Mouse (Mus musculus): ENCODE data around the gene Ptgfrn. TPM values are rescaled to one million over a fixed set of nuclear protein-coding genes. Genes with fewer than 3 reads are reported as not detected.
A peak's percentile ranks its signal among the peaks of the same experiment; 100 is the strongest.

Gene Ptgfrn
- polyA plus RNA-seq, 1 experiment from 2014 or later = 10.5 TPM

DNA sequence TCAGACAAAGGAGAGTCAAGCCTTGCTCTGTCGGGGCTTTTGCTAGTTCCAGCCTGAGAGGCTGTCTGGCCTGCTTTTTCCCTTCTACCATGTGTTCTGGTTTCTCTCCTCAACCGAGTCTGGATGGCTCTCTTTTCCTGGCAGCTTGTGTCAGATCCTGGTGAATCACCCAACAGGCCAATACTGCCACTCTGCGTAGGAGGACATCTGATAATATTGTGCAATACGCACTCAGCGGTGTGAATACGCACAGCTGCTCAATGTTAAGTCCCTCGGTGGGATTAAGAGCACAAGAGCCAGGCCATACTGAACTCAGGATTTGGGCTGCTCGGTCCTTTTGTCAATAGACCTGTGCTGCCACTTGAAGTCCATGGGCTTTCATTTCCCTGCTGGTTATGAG is 31.8 kb upstream of the Ptgfrn start:
- Histone ChIP-seq H3K9ac (replicated peaks; ENCODE audit: low read depth, low read length) (no peak overlapping the region), H3K4me2 (replicated peaks; ENCODE audit: low read depth, low read length) (no peak overlapping the region), H3K36me3 (ENCODE audit: control insufficient read depth, insufficient read depth, low read length) (no peaks in the 10 kb centered on the region), H3K4me3 (ENCODE audit: low read depth, low read length) (no peak overlapping the region), H3K9me3 (ENCODE audit: control insufficient read depth, low read depth, low read length) (no peaks in the 10 kb centered on the region), H3K27ac (ENCODE audit: low read length) (no peak overlapping the region), H3K27me3 (ENCODE audit: control insufficient read depth, insufficient read depth, low read length) (no peaks in the 10 kb centered on the region), H3K4me1 (ENCODE audit: control insufficient read depth, insufficient read depth, low read length) (no peaks in the 10 kb centered on the region)
- no peak for ATAC-seq (ENCODE audit: insufficient number of reproducible peaks, insufficient read depth, low FRiP score, low read depth)
- 72% methylated on average over 8 of the region's 8 CpGs for WGBS

DNA sequence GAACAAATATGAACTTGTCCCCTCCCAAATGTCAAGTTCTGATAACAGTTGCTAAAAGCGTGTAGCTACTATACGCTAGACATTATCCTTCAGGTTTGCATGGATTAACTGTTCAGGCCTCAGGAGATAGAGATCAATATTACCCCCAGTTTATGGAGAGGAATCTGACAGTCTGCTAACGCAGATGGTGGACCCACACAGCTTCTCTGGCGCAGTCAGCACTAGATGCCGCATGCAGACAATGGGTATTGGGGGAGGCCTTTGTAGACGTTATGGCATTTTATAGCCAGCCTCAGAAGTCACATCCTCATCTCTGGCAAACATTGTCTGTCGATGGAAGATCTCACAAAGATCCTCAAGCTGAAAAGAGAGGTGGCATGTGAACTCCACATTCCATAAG is 29.9 kb upstream of the Ptgfrn start:
- no peak overlapping the region for H3K27ac ChIP-seq (ENCODE audit: low read length)
- no peak overlapping the region for H3K4me2 ChIP-seq (replicated peaks; ENCODE audit: low read depth, low read length)
- WGBS = 80% methylated on average over 7 of the region's 7 CpGs
- H3K9me3 ChIP-seq (ENCODE audit: control insufficient read depth, low read depth, low read length) = no peaks in the 10 kb centered on the region
- no peaks in the 10 kb centered on the region for H3K27me3 ChIP-seq (ENCODE audit: control insufficient read depth, insufficient read depth, low read length)
- H3K4me1 ChIP-seq (ENCODE audit: control insufficient read depth, insufficient read depth, low read length) = no peaks in the 10 kb centered on the region
- no peaks in the 10 kb centered on the region for H3K36me3 ChIP-seq (ENCODE audit: control insufficient read depth, insufficient read depth, low read length)
- ATAC-seq (ENCODE audit: insufficient number of reproducible peaks, insufficient read depth, low FRiP score, low read depth) = no peak
- no peak overlapping the region for H3K4me3 ChIP-seq (ENCODE audit: low read depth, low read length)
- H3K9ac ChIP-seq (replicated peaks; ENCODE audit: low read depth, low read length) = no peak overlapping the region

DNA sequence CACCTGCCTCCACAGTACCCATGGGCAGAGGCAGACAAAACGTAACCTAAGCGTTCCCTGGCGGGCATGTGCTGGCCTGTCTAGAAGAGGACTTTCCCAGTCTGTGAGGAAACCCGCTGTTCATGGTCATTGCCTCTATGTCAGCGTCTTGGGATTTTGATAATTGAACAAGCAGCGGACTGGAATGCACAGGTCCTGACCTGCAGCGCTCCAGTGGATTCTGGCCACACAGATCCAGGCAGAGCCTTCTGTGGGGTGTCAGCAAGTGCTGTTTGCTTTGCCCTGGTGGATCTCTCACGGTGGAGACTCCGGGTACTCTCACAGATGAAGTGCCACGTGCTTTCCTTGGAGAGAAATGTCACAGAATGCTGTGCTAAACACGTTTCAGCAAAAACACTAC is 26.4 kb upstream of the Ptgfrn start:
- Histone ChIP-seq H3K4me3 (ENCODE audit: low read depth, low read length) (no peak overlapping the region), H3K27me3 (ENCODE audit: control insufficient read depth, insufficient read depth, low read length) (no peaks in the 10 kb centered on the region), H3K27ac (ENCODE audit: low read length) (no peak overlapping the region), H3K9ac (replicated peaks; ENCODE audit: low read depth, low read length) (no peak overlapping the region), H3K4me2 (replicated peaks; ENCODE audit: low read depth, low read length) (no peak overlapping the region), H3K9me3 (ENCODE audit: control insufficient read depth, low read depth, low read length) (no peaks in the 10 kb centered on the region), H3K4me1 (ENCODE audit: control insufficient read depth, insufficient read depth, low read length) (no peaks in the 10 kb centered on the region), H3K36me3 (ENCODE audit: control insufficient read depth, insufficient read depth, low read length) (no peaks in the 10 kb centered on the region)
- 31% methylated on average over 11 of the region's 11 CpGs for WGBS
- no peak for ATAC-seq (ENCODE audit: insufficient number of reproducible peaks, insufficient read depth, low FRiP score, low read depth)

DNA sequence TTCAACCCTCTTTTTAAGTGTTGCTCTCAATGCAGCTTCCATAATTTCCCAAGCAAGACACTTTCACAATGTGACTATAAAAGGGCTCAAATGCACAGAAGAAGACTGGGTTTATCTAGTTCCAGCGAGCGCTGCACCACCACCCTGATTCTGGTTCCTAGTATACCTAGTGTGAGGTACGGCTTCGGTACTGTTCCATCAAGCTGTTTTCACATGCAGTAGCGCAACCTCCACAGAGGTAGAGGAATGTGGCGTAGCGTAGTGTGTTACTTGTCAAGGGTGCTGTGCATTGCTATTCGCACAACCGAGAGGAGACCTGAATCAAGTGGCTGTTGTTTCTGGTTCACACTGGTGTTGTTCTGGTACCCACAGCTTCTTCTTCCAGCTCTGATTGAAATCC is 24.8 kb upstream of the Ptgfrn start:
- no peak for ATAC-seq (ENCODE audit: insufficient number of reproducible peaks, insufficient read depth, low FRiP score, low read depth)
- H3K4me2 ChIP-seq (replicated peaks; ENCODE audit: low read depth, low read length) = no peak overlapping the region
- no peaks in the 10 kb centered on the region for H3K36me3 ChIP-seq (ENCODE audit: control insufficient read depth, insufficient read depth, low read length)
- WGBS = 94% methylated on average over 9 of the region's 9 CpGs
- no peaks in the 10 kb centered on the region for H3K27me3 ChIP-seq (ENCODE audit: control insufficient read depth, insufficient read depth, low read length)
- 0 out of 2 replicates have a peak, but pooled peaks cover 4% of the 10 kb centered on the region for H3K4me1 ChIP-seq (ENCODE audit: control insufficient read depth, insufficient read depth, low read length)
- H3K9me3 ChIP-seq (ENCODE audit: control insufficient read depth, low read depth, low read length) = no peaks in the 10 kb centered on the region
- no peak overlapping the region for H3K27ac ChIP-seq (ENCODE audit: low read length)
- no peak overlapping the region for H3K4me3 ChIP-seq (ENCODE audit: low read depth, low read length)
- no peak overlapping the region for H3K9ac ChIP-seq (replicated peaks; ENCODE audit: low read depth, low read length)

DNA sequence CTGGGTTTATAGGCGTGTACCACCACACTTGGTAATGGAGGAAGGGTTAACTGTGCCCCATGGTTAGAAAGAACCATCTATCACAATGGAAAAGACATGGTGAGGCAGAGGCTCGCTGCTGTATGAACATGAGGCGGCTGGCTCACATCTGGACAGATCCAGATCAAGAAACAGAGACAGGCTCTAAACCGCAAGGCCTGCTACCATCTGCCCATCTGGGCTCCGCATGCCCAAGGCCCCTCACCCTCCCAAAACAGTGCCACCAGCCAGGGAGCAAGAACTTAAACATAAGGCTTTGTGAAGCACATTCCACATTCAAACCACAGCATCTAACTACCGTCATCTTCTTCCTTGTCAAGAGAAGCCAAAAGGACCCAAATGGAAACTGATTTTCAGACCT is 22.9 kb upstream of the Ptgfrn start:
- no peaks in the 10 kb centered on the region for H3K36me3 ChIP-seq (ENCODE audit: control insufficient read depth, insufficient read depth, low read length)
- 0 out of 2 replicates have a peak, but pooled peaks cover 4% of the 10 kb centered on the region for H3K4me1 ChIP-seq (ENCODE audit: control insufficient read depth, insufficient read depth, low read length)
- WGBS = 82% methylated on average over 6 of the region's 6 CpGs
- H3K27ac ChIP-seq (ENCODE audit: low read length) = no peak overlapping the region
- no peak overlapping the region for H3K4me2 ChIP-seq (replicated peaks; ENCODE audit: low read depth, low read length)
- ATAC-seq (ENCODE audit: insufficient number of reproducible peaks, insufficient read depth, low FRiP score, low read depth) = no peak
- no peaks in the 10 kb centered on the region for H3K27me3 ChIP-seq (ENCODE audit: control insufficient read depth, insufficient read depth, low read length)
- H3K9ac ChIP-seq (replicated peaks; ENCODE audit: low read depth, low read length) = no peak overlapping the region
- no peaks in the 10 kb centered on the region for H3K9me3 ChIP-seq (ENCODE audit: control insufficient read depth, low read depth, low read length)
- H3K4me3 ChIP-seq (ENCODE audit: low read depth, low read length) = no peak overlapping the region

DNA sequence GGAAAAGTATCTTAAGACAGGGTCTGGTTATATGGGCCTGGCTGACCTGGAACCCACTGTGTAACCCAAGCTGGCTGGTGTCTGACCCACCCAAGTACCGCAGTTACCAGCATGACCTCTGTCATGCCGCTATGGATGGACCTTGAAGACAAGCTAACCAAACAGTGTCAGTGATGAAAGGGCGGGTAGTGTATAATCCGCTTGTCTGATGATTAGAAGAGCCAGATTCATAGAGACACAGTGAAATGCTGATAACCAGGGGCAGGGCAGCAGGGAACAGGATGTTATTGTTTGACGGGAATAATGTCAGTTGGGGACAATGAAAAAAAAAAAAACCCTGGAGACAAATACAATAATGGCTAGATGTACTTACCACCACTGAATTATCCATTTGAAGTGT is 21.7 kb upstream of the Ptgfrn start:
- no peak for ATAC-seq (ENCODE audit: insufficient number of reproducible peaks, insufficient read depth, low FRiP score, low read depth)
- Histone ChIP-seq H3K4me2 (replicated peaks; ENCODE audit: low read depth, low read length) (no peak overlapping the region), H3K36me3 (ENCODE audit: control insufficient read depth, insufficient read depth, low read length) (no peaks in the 10 kb centered on the region), H3K4me1 (ENCODE audit: control insufficient read depth, insufficient read depth, low read length) (0 out of 2 replicates have a peak, but pooled peaks cover 4% of the 10 kb centered on the region), H3K27me3 (ENCODE audit: control insufficient read depth, insufficient read depth, low read length) (no peaks in the 10 kb centered on the region), H3K9ac (replicated peaks; ENCODE audit: low read depth, low read length) (no peak overlapping the region), H3K9me3 (ENCODE audit: control insufficient read depth, low read depth, low read length) (no peaks in the 10 kb centered on the region), H3K27ac (ENCODE audit: low read length) (no peak overlapping the region), H3K4me3 (ENCODE audit: low read depth, low read length) (no peak overlapping the region)
- WGBS = 85% methylated on average over 5 of the region's 5 CpGs

DNA sequence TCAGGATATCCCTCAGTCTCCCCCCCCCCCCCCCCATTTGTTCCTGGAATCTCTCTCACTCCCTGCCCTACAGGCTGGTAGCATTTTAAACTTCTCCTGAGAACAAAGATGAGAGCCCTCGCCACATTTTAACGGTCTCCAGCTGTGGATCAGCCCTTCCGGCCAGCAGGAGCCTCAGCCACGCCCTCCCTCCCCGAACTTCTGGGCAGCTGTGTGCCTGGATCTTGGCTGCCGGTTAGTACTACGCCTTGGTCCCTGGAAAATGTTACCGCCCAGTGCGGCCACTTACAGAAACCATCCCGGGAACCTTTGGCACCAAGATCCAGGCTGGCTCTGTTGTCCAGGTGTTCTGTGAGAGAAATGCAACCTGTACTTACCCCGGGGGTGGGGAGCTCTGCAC is 20.4 kb upstream of the Ptgfrn start:
- Histone ChIP-seq H3K4me3 (ENCODE audit: low read depth, low read length) (no peak overlapping the region), H3K4me1 (ENCODE audit: control insufficient read depth, insufficient read depth, low read length) (0 out of 2 replicates have a peak, but pooled peaks cover 4% of the 10 kb centered on the region), H3K27ac (ENCODE audit: low read length) (no peak overlapping the region), H3K4me2 (replicated peaks; ENCODE audit: low read depth, low read length) (peak overlapping the region; percentile 36), H3K27me3 (ENCODE audit: control insufficient read depth, insufficient read depth, low read length) (no peaks in the 10 kb centered on the region), H3K9ac (replicated peaks; ENCODE audit: low read depth, low read length) (no peak overlapping the region), H3K36me3 (ENCODE audit: control insufficient read depth, insufficient read depth, low read length) (no peaks in the 10 kb centered on the region), H3K9me3 (ENCODE audit: control insufficient read depth, low read depth, low read length) (no peaks in the 10 kb centered on the region)
- peak; percentile 53; the same call in 1 of the 2 replicates for ATAC-seq (ENCODE audit: insufficient number of reproducible peaks, insufficient read depth, low FRiP score, low read depth)
- under 1% methylated on average over 11 of the region's 11 CpGs for WGBS

DNA sequence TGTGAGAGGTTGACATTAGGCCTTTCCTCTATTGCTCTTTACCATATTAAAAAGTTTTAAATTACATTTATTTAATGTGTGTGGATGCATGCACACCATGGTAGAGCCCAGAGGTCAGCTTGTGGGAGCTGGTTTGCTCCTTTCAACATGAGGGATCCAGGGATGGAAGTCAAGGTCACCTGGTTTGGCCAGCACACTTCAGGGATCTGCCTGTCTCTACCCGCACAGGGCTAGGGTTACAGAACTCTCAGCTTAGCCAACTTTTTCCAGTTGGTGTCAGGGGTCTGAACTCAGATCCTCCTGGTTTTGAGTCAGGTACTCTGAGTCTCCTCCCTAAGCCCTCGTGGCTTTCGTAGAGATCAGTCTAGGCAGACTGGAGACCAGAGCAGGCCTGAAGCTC is 19.5 kb upstream of the Ptgfrn start:
- H3K27ac ChIP-seq (ENCODE audit: low read length) = no peak overlapping the region
- no peak overlapping the region for H3K4me3 ChIP-seq (ENCODE audit: low read depth, low read length)
- H3K9ac ChIP-seq (replicated peaks; ENCODE audit: low read depth, low read length) = no peak overlapping the region
- WGBS = 78% methylated on average over 3 of the region's 3 CpGs
- no peak for ATAC-seq (ENCODE audit: insufficient number of reproducible peaks, insufficient read depth, low FRiP score, low read depth)
- H3K4me2 ChIP-seq (replicated peaks; ENCODE audit: low read depth, low read length) = no peak overlapping the region
- no peaks in the 10 kb centered on the region for H3K36me3 ChIP-seq (ENCODE audit: control insufficient read depth, insufficient read depth, low read length)
- H3K4me1 ChIP-seq (ENCODE audit: control insufficient read depth, insufficient read depth, low read length) = 0 out of 2 replicates have a peak, but pooled peaks cover 4% of the 10 kb centered on the region
- H3K9me3 ChIP-seq (ENCODE audit: control insufficient read depth, low read depth, low read length) = no peaks in the 10 kb centered on the region
- no peaks in the 10 kb centered on the region for H3K27me3 ChIP-seq (ENCODE audit: control insufficient read depth, insufficient read depth, low read length)

DNA sequence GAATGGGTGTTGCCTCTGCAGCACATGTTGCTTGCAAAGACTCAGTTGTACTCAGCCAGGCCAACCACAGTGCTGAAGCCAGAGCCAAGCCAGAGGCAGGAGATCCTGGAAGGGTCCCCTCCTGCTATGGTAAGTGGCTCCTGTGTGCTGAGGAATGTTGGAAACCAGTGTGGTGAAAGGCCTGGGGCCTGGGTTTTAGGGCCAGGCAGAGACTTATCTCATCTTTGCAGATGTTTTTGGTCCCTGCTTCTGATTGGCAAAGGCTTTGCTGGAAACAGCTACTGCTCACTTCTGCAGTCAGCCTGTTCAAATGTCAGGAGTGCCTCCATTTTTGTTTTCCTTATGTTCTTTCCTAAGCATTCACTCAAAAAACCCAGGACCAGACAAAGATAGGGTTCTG is 19.0 kb upstream of the Ptgfrn start:
- H3K27ac ChIP-seq (ENCODE audit: low read length) = no peak overlapping the region
- ATAC-seq (ENCODE audit: insufficient number of reproducible peaks, insufficient read depth, low FRiP score, low read depth) = no peak

More for the DNA sequence above, 19.0 kb upstream of the Ptgfrn start:
- Histone ChIP-seq H3K4me2 (replicated peaks; ENCODE audit: low read depth, low read length) (no peak overlapping the region), H3K9ac (replicated peaks; ENCODE audit: low read depth, low read length) (no peak overlapping the region), H3K9me3 (ENCODE audit: control insufficient read depth, low read depth, low read length) (no peaks in the 10 kb centered on the region), H3K4me3 (ENCODE audit: low read depth, low read length) (no peak overlapping the region), H3K36me3 (ENCODE audit: control insufficient read depth, insufficient read depth, low read length) (no peaks in the 10 kb centered on the region), H3K4me1 (ENCODE audit: control insufficient read depth, insufficient read depth, low read length) (0 out of 2 replicates have a peak, but pooled peaks cover 4% of the 10 kb centered on the region), H3K27me3 (ENCODE audit: control insufficient read depth, insufficient read depth, low read length) (no peaks in the 10 kb centered on the region)

Measured in stomach, embryonic 14.5 days (tissue).